Mouse (Mus musculus): Measurements from ENCODE around the gene Birc2.

DNA sequence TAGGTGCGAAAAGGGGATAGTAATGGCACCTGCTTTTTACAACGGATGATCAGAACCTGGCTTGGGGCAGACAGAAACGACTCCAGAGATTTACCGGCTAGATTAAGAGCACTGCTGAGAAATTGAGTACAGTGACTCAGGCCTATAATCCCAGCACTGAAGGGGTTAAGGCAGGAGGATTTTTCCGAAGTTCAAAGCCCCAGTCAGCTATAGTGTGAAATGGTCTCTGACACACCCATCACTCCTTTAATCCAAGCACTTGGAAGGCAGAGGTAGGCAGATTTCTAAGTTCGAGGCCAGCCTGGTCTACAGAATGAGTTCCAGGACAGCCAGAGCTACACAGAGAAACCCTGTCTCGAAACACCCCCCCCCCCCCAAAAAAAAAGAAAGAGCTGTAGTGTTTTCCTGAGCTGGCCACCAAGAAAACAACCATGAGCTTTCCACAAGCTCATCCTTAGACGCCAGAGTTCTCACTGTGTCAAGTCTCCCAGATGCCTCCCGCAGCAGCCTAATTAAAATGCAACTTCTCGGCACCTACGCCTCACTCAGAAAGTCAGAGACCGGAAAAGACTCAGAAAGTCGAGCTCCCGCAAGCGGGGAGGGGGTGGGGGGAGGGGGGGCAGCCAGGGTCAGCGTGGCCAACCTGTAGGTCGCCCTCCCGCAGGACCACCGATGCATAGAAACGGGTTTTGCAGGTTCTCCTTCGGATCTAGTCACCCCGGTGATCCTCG is 35.3 kb upstream of the Birc2 start:
- TF ChIP-seq CTCF (IDR thresholded peaks at IDR 0.05; ENCODE audit: low read depth, low read length) (no peak), GATA1 (IDR thresholded peaks at IDR 0.05; ENCODE audit: borderline replicate concordance, low read length) (no peak)

Measured in G1E (cell line).